Mouse (Mus musculus): Measurements from ENCODE around the gene Sap30l. TPM values are rescaled to one million over a fixed set of nuclear protein-coding genes. Genes with fewer than 3 reads are reported as not detected.
A peak's percentile ranks its signal among the peaks of the same experiment; 100 is the strongest.

Gene Sap30l
- polyA plus RNA-seq, 2 experiments = 20.7 to 31.4 TPM

- TF ChIP-seq POLR2A (IDR thresholded peaks at IDR 0.05; ENCODE audit: borderline replicate concordance, extremely low read depth, insufficient read depth, insufficient read length) = no peak
- Histone ChIP-seq H3K4me1 (ENCODE audit: control insufficient read depth, insufficient read depth, low read length) (peaks cover 36% of the 10 kb centered on the region), H3K9ac (ENCODE audit: low read depth, low read length, severe bottlenecking) (no peak overlapping the region), H3K27me3 (ENCODE audit: control insufficient read depth, insufficient read depth, low read length) (peaks cover 96% of the 10 kb centered on the region), H3K36me3 (ENCODE audit: control insufficient read depth, insufficient read depth, low read length) (no peaks in the 10 kb centered on the region), H3K4me3 (replicated peaks; ENCODE audit: low read length) (peak overlapping the region; percentile 7), H3K27ac (replicated peaks; ENCODE audit: low read depth, low read length) (no peak overlapping the region), H3K9me3 (ENCODE audit: control insufficient read depth, low read length) (no peaks in the 10 kb centered on the region), H3K4me2 (replicated peaks; ENCODE audit: low read depth, low read length, severe bottlenecking) (peak overlapping the region; percentile 23)
- ATAC-seq (ENCODE audit: low FRiP score, low read depth) (no peak), DNase-seq (ENCODE audit: low spot score) (no peak)
- WGBS = 8% methylated on average over 31 of the region's 31 CpGs
Measured at GRCm38 (mm10) chr11:57831281-57831781, 29.9 kb downstream of the Sap30l start.

- Histone ChIP-seq H3K4me1 (ENCODE audit: control insufficient read depth, insufficient read depth, low read length) (peaks cover 40% of the 10 kb centered on the region), H3K36me3 (ENCODE audit: control insufficient read depth, insufficient read depth, low read length) (no peaks in the 10 kb centered on the region), H3K27ac (replicated peaks; ENCODE audit: low read depth, low read length) (no peak overlapping the region), H3K4me2 (replicated peaks; ENCODE audit: low read depth, low read length, severe bottlenecking) (peak overlapping the region; percentile 23; the same call in 1 of the 2 replicates), H3K9ac (ENCODE audit: low read depth, low read length, severe bottlenecking) (no peak overlapping the region), H3K27me3 (ENCODE audit: control insufficient read depth, insufficient read depth, low read length) (peaks cover 98% of the 10 kb centered on the region), H3K4me3 (replicated peaks; ENCODE audit: low read length) (peak overlapping the region; percentile 7), H3K9me3 (ENCODE audit: control insufficient read depth, low read length) (no peaks in the 10 kb centered on the region)
- TF ChIP-seq POLR2A (IDR thresholded peaks at IDR 0.05; ENCODE audit: borderline replicate concordance, extremely low read depth, insufficient read depth, insufficient read length) = no peak
- ATAC-seq (ENCODE audit: low FRiP score, low read depth) (no peak), DNase-seq (ENCODE audit: low spot score) (no peak)
- 26% methylated on average over 15 of the region's 16 CpGs for WGBS
Measured at GRCm38 (mm10) chr11:57831861-57832260, 30.4 kb downstream of the Sap30l start.

- Histone ChIP-seq H3K9me3 (ENCODE audit: control insufficient read depth, low read length) (no peaks in the 10 kb centered on the region), H3K27ac (replicated peaks; ENCODE audit: low read depth, low read length) (no peak within 1 kb of the TSS), H3K36me3 (ENCODE audit: control insufficient read depth, insufficient read depth, low read length) (no peaks in the 10 kb centered on the region), H3K27me3 (ENCODE audit: control insufficient read depth, insufficient read depth, low read length) (peaks cover 98% of the 10 kb centered on the region), H3K9ac (ENCODE audit: low read depth, low read length, severe bottlenecking) (0 out of 2 replicates have a peak within 1 kb of the TSS, but pooled peaks have one; percentile 8), H3K4me1 (ENCODE audit: control insufficient read depth, insufficient read depth, low read length) (peaks cover 39% of the 10 kb centered on the region), H3K4me3 (replicated peaks; ENCODE audit: low read length) (peak within 1 kb of the TSS; percentile 10), H3K4me2 (replicated peaks; ENCODE audit: low read depth, low read length, severe bottlenecking) (peak within 1 kb of the TSS; percentile 23; the same call in 1 of the 2 replicates)
- 14% methylated on average over 22 of the region's 23 CpGs for WGBS
- ATAC-seq (ENCODE audit: low FRiP score, low read depth) (no peak), DNase-seq (ENCODE audit: low spot score) (no peak)
- TF ChIP-seq POLR2A (IDR thresholded peaks at IDR 0.05; ENCODE audit: borderline replicate concordance, extremely low read depth, insufficient read depth, insufficient read length) = no peak
Measured at GRCm38 (mm10) chr11:57832552-57833201, 31.2 kb downstream of the Sap30l start, which contains the start of gene Hand1. Gene Hand1 (minus strand): TSS chr11:57832818.

GRCm38 (mm10) chr11:57833296-57833977 is 32.0 kb downstream of the Sap30l start:
- Histone ChIP-seq H3K27me3 (ENCODE audit: control insufficient read depth, insufficient read depth, low read length) (peaks cover 95% of the 10 kb centered on the region), H3K9ac (ENCODE audit: low read depth, low read length, severe bottlenecking) (0 out of 2 replicates have a peak overlapping the region, but pooled peaks have one; percentile 8), H3K4me1 (ENCODE audit: control insufficient read depth, insufficient read depth, low read length) (peaks cover 31% of the 10 kb centered on the region), H3K36me3 (ENCODE audit: control insufficient read depth, insufficient read depth, low read length) (no peaks in the 10 kb centered on the region), H3K9me3 (ENCODE audit: control insufficient read depth, low read length) (no peaks in the 10 kb centered on the region), H3K27ac (replicated peaks; ENCODE audit: low read depth, low read length) (no peak overlapping the region), H3K4me2 (replicated peaks; ENCODE audit: low read depth, low read length, severe bottlenecking) (peak overlapping the region; percentile 23; the same call in 1 of the 2 replicates), H3K4me3 (replicated peaks; ENCODE audit: low read length) (peak overlapping the region; percentile 10)
- ATAC-seq (ENCODE audit: low FRiP score, low read depth) (no peak), DNase-seq (ENCODE audit: low spot score) (no peak)
- TF ChIP-seq POLR2A (IDR thresholded peaks at IDR 0.05; ENCODE audit: borderline replicate concordance, extremely low read depth, insufficient read depth, insufficient read length) = no peak
- 5% methylated on average over 30 of the region's 30 CpGs for WGBS

- peaks cover 26% of the 10 kb centered on the region; the same call in 1 of the 2 replicates for H3K4me1 ChIP-seq (ENCODE audit: control insufficient read depth, insufficient read depth, low read length)
- peak overlapping the region; percentile 23; the same call in 1 of the 2 replicates for H3K4me2 ChIP-seq (replicated peaks; ENCODE audit: low read depth, low read length, severe bottlenecking)
- no peak for DNase-seq (ENCODE audit: low spot score)
- peaks cover 94% of the 10 kb centered on the region for H3K27me3 ChIP-seq (ENCODE audit: control insufficient read depth, insufficient read depth, low read length)
- H3K9me3 ChIP-seq (ENCODE audit: control insufficient read depth, low read length) = no peaks in the 10 kb centered on the region
- no peaks in the 10 kb centered on the region for H3K36me3 ChIP-seq (ENCODE audit: control insufficient read depth, insufficient read depth, low read length)
- ATAC-seq (ENCODE audit: low FRiP score, low read depth) = no peak
- no peak overlapping the region; the same call in 1 of the 2 replicates for H3K4me3 ChIP-seq (replicated peaks; ENCODE audit: low read length)
- TF ChIP-seq POLR2A (IDR thresholded peaks at IDR 0.05; ENCODE audit: borderline replicate concordance, extremely low read depth, insufficient read depth, insufficient read length) = no peak
- no peak overlapping the region for H3K9ac ChIP-seq (ENCODE audit: low read depth, low read length, severe bottlenecking)
- WGBS = 21% methylated on average over 6 of the region's 6 CpGs
- no peak overlapping the region for H3K27ac ChIP-seq (replicated peaks; ENCODE audit: low read depth, low read length)
Measured at GRCm38 (mm10) chr11:57834031-57834430, 32.6 kb downstream of the Sap30l start.
